Mouse (Mus musculus): ENCODE data around the gene Clstn3.

GRCm38 (mm10) chr6:124446024-124446423 lies 18.6 kb downstream of the Clstn3 start:
- TF ChIP-seq CTCF (IDR thresholded peaks at IDR 0.05; ENCODE audit: insufficient read depth, low read length) (no peak), POLR2A (IDR thresholded peaks at IDR 0.05; ENCODE audit: borderline replicate concordance, extremely low read depth, low read depth, low read length) (no peak)
